Mouse (Mus musculus) kidney, postnatal 0 days (tissue): ENCODE measurements at regions not wholly inside any gene's neighbourhood (a gene's known extent, or its start where the extent isn't known, plus 50 kb on each side); places are given as distances from the start of the nearest gene placed in this dataset.
A peak's percentile ranks its signal among the peaks of the same experiment; 100 is the strongest.

Experiments used
- ATAC-seq: fragments of 200-750 bp; cut with Nextera tagmentation; replicated peaks from 2 replicates; pipeline ENCODE4 v1.8.0; 2017; ENCODE audit warnings: low read depth, moderate number of reproducible peaks, moderate TSS enrichment, moderate library complexity; ENCODE audit not compliant: low FRiP score
- DNase-seq: peaks from one replicate; pipeline ENCODE4 v3.0.0-alpha.2; 2016; ENCODE audit warnings: low spot score
- H3K27ac ChIP-seq: fragments of 300-500 bp; sonication (generic); 2 replicates; pipeline ENCODE4 v1.5.1; 2014; ENCODE audit warnings: mild to moderate bottlenecking
- H3K27me3 ChIP-seq: fragments of 300-500 bp; sonication (generic); 2 replicates; pipeline ENCODE4 v1.6.1; 2014; ENCODE audit warnings: low read length, mixed read lengths; ENCODE audit not compliant: insufficient read depth
- H3K36me3 ChIP-seq: fragments of 300-500 bp; sonication (generic); 2 replicates; pipeline ENCODE4 v1.6.1; 2014; ENCODE audit warnings: low read length, mixed read lengths; ENCODE audit not compliant: insufficient read depth
- H3K4me1 ChIP-seq: fragments of 300-500 bp; sonication (generic); replicated peaks from 2 replicates; pipeline ENCODE4 v1.6.1; 2014; ENCODE audit warnings: antibody characterized with exemption, low read length, mixed read lengths; ENCODE audit not compliant: insufficient read depth
- H3K4me2 ChIP-seq: fragments of 300-500 bp; sonication (generic); 2 replicates; pipeline ENCODE4 v1.6.1; 2014; ENCODE audit warnings: mild to moderate bottlenecking, low read length, moderate library complexity, mixed read lengths
- H3K4me3 ChIP-seq: fragments of 300-500 bp; sonication (generic); replicated peaks from 2 replicates; pipeline ENCODE4 v1.5.1; 2014; ENCODE audit warnings: low read depth, low read length
- H3K9ac ChIP-seq: fragments of 300-500 bp; sonication (generic); 2 replicates; pipeline ENCODE4 v1.6.1; 2014; ENCODE audit warnings: low read depth, low read length
- H3K9me3 ChIP-seq: fragments of 300-500 bp; sonication (generic); replicated peaks from 2 replicates; pipeline ENCODE4 v1.6.1; 2016; ENCODE audit warnings: low read length, inconsistent platforms, mixed read lengths
- CTCF ChIP-seq: IDR thresholded peaks from 2 replicates; pipeline ENCODE4 v1.5.1; 2016; ENCODE audit warnings: antibody characterized with exemption, low read depth, mild to moderate bottlenecking, moderate library complexity
- WGBS: fragments of 180-500 bp; shearing (Covaris S2); extraction: QIAGEN DNeasy Blood & Tissue Kit; methylation state at CpG from one replicate; pipeline ENCODE4 v1.1.7; 2014; 5-methylcytosine and 5-hydroxymethylcytosine counted together

DNA sequence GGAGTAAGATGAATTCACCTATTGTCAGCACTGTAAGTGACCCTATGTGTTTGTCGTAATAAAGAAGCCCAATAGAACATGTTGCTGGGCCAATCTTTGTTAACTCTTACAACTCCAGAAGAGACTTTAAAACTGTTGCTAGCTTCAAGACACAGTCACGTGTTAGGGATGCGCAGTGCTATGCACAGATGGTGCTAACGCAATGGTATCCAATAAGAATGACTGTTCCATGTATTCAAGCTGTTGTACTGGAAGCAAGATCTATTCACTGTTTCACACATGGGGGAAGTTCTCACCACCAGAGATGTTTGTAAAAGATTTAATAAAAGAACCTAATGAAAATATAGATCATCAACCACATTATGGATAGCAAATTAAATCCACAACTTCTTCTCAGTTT is 108.7 kb upstream of the Itga4 start:
- Histone ChIP-seq H3K9ac (no peak overlapping the region), H3K36me3 (no peaks in the 10 kb centered on the region), H3K4me3 (no peak overlapping the region), H3K27me3 (no peaks in the 10 kb centered on the region), H3K4me1 (no peaks in the 10 kb centered on the region), H3K27ac (no peak overlapping the region), H3K4me2 (no peak overlapping the region), H3K9me3 (no peaks in the 10 kb centered on the region)
- TF ChIP-seq CTCF: no peak
- WGBS: 92% methylated on average over 4 of the region's 4 CpGs
- ATAC-seq (no peak), DNase-seq (no peak)

DNA sequence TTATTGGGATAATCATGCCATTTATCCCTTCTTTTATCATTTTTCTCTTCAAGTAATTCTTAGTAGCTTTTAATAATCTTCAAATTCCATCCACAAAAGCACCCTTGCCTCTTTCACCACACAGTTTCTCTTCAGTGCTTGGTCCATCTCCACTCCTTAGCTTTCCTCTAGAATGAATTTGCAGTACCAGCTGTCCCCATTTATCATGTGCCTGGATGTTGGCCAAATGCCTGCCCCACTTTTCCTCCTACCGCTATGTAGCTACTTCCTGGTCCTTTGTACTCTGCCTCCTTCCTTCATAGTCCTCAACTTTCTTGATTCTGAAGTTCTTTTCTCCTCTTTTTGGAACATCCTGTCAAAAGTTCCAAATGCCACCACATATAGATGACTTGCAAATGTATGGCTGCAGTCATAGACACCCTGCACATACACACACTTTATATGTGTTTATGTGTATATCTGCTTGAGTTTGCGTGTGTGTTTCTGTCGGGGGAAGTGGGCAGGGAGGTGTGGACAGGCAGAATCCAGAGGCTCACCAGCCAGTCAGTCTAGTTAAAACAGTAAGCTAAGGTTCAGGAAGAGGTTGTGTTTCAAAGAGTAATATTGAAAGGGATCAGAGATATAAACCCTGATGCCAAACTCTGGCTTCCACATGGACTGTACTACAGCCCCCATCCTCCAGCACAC is 106.1 kb upstream of the Itga4 start:
- peak; percentile 34 for DNase-seq

GRCm38 (mm10) chr2:79151610-79152009 is 103.6 kb upstream of the Itga4 start:
- Histone ChIP-seq H3K4me1 (no peaks in the 10 kb centered on the region), H3K36me3 (no peaks in the 10 kb centered on the region), H3K4me3 (no peak overlapping the region), H3K9ac (no peak overlapping the region), H3K4me2 (no peak overlapping the region), H3K27ac (no peak overlapping the region), H3K9me3 (no peaks in the 10 kb centered on the region), H3K27me3 (no peaks in the 10 kb centered on the region)
- TF ChIP-seq CTCF: no peak
- 71% methylated on average over 4 of the region's 4 CpGs for WGBS
- ATAC-seq (no peak), DNase-seq (no peak)

More for the DNA sequence above, 106.1 kb upstream of the Itga4 start:
- H3K27me3 ChIP-seq: no peaks in the 10 kb centered on the region
- no peak overlapping the region for H3K4me2 ChIP-seq
- no peaks in the 10 kb centered on the region for H3K9me3 ChIP-seq
- H3K9ac ChIP-seq: no peak overlapping the region
- ATAC-seq: no peak
- no peaks in the 10 kb centered on the region for H3K4me1 ChIP-seq
- WGBS: 65% methylated on average over 3 of the region's 3 CpGs
- H3K4me3 ChIP-seq: no peak overlapping the region
- no peak overlapping the region for H3K27ac ChIP-seq
- H3K36me3 ChIP-seq: no peaks in the 10 kb centered on the region
- TF ChIP-seq CTCF: no peak

DNA sequence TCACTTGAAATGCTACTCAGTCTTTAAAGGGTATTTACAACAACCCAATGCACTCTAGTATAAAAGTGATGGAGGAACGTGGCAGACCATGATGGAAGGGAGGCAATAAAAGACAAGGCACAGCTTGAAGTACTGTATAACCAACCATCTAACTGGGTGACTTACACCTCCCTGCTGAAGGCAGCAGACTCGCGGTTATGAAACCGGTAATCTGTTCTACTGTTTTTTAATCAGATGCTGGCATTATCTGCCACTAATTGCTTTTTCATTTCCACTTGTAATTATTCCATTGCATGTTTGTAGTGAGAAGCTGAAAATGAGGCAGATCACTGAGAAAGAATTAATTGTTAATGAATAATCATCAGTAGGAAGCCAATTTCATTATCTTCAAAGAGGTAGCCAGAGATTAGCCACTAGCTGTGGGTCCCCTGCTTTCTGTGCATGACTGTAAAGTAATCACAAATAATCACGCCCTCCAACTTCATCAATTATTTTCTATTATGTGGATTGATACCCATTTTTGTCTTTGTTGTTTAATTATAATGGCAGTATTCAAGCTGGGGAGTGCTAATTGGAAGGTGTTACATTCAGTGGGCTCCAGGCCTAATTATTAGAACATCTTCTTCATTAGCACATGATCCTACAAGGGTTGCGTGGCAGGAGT is 103.1 kb upstream of the Itga4 start:
- H3K4me3 ChIP-seq: no peak overlapping the region
- no peak overlapping the region for H3K9ac ChIP-seq
- H3K27ac ChIP-seq: no peak overlapping the region
- no peaks in the 10 kb centered on the region for H3K36me3 ChIP-seq
- no peaks in the 10 kb centered on the region for H3K27me3 ChIP-seq
- 68% methylated on average over 6 of the region's 6 CpGs for WGBS
- no peaks in the 10 kb centered on the region for H3K9me3 ChIP-seq
- H3K4me2 ChIP-seq: no peak overlapping the region
- no peak for TF ChIP-seq CTCF
- no peaks in the 10 kb centered on the region for H3K4me1 ChIP-seq
- no peak for ATAC-seq
- DNase-seq: no peak

DNA sequence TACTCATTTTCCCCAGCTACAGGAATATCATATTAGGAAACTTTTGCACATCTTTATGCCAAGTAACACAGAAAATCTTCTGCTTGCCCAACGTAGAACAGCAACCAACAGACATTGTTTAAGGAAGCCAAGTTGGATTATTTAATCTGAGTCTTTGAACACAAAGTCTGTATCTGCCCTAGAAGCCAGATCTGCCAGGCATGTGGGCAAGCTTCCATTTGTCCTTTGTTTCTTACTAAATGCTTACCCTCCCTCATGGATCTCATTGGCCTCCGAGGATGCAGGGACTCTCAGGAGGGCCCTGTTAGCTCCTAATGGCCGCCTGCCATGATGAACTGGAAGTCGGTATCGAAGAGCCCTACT is 102.5 kb upstream of the Itga4 start:
- no peak for ATAC-seq
- H3K4me2 ChIP-seq: no peak overlapping the region
- no peak overlapping the region for H3K27ac ChIP-seq
- 91% methylated on average over 5 of the region's 5 CpGs for WGBS
- H3K9ac ChIP-seq: no peak overlapping the region
- H3K27me3 ChIP-seq: no peaks in the 10 kb centered on the region
- TF ChIP-seq CTCF: no peak
- H3K36me3 ChIP-seq: no peaks in the 10 kb centered on the region
- H3K9me3 ChIP-seq: no peaks in the 10 kb centered on the region
- no peaks in the 10 kb centered on the region for H3K4me1 ChIP-seq
- DNase-seq: no peak
- no peak overlapping the region for H3K4me3 ChIP-seq

GRCm38 (mm10) chr2:79153070-79153469 is 102.2 kb upstream of the Itga4 start:
- H3K4me2 ChIP-seq: no peak overlapping the region
- no peak overlapping the region for H3K27ac ChIP-seq
- TF ChIP-seq CTCF: no peak
- H3K9ac ChIP-seq: no peak overlapping the region
- 80% methylated on average over 4 of the region's 4 CpGs for WGBS
- H3K27me3 ChIP-seq: no peaks in the 10 kb centered on the region
- H3K36me3 ChIP-seq: no peaks in the 10 kb centered on the region
- DNase-seq (no peak), ATAC-seq (no peak)
- no peaks in the 10 kb centered on the region for H3K4me1 ChIP-seq
- H3K4me3 ChIP-seq: no peak overlapping the region
- H3K9me3 ChIP-seq: no peaks in the 10 kb centered on the region
